Mouse (Mus musculus): ENCODE measurements around the gene B4galt5.

The B4galt5 gene

DNA sequence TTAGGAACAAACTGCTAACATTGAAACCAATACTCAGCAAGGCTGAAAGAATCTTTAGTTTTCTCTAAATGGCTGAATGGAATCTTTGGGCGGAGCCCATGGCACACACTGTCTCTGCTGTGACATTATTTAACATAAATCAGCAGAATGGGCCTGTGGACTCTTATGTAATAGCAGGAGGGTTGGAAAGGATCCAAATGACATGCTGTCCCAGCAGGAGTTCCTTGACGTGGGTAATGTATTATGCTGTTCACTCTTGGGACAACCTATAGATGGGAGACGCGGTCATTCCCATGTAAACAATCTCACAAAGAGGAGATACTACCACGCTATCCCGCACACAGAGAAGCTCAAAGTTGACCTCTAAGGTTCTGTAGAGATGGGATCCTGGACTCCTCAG lies 15.5 kb downstream of the B4galt5 start:
- DNase-seq (ENCODE audit: low read depth, low spot score): no peak

DNA sequence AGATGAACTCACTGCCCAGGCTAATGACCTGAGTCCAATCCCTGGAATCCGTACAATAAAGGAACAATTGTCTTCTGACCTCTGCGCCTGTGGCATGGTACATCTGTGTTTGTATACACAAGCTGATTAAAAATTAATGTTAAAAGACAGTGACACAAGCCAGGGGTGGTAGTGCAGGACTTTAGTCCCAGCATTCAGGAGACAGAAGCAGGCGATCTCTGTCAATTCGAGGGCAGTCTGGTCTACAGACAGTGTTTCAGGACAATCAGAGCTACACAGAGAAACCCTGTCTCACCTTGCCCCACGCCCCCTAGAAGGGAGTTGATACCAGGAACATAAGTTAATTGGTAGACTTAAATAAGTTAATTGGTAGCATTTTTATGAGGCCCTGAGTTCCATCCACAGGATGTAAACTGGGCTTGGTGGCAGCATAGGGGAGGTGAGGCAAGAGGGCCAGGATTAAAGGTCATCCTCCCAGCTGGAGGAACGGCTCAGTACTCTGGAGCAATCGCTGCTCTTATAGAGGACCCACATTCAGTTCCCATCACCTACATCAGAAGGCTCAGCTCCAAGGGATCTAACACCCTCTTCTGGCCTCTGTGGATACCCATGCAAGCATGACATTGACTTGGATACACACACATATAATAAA lies 16.5 kb downstream of the B4galt5 start:
- DNase-seq (ENCODE audit: low read depth, low spot score): no peak

DNA sequence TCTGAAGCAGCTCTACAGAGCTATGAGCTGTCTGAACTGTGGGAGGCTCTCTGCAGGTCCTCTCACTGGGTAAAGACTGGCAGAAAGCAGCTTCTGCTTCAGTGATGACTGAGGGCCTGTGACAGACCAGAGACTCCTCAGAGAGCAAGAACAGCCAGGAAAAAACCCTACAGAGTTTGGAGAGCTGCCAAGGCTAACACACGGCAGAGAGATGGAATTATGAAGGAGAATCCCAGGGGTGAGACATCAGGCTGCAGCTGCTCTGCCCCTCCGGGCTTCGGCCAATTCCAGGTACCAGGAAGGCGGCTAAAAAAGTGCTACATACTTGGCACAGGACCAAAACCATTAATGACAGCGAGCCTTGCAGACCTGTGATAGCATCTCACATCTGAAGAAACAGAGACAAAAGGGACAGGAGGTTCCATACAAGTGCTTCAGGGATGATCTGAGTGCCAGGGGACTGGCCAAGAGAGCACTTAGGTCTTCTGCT lies 17.5 kb downstream of the B4galt5 start:
- no peak for DNase-seq (ENCODE audit: low read depth, low spot score)

DNA sequence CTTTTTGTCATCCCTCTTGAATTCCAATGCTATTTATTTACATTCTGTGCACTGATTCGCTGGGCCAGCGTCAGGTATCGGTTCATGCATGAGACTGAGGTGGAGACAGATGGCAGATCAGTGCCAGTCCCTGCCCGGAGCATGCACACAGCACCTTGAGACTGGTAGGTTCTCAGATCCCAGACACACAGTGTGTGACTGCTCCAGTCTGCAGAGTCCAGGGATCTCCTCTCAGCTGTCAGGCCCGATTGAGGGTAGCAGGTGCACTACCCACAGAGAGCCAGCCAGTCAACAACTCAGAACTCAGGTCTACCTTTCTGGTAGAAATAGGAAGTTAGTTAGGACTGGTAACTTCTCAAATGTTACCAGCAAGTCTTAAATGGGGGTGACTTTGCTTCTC lies 18.4 kb downstream of the B4galt5 start:
- DNase-seq (ENCODE audit: low read depth, low spot score): no peak

GRCm38 (mm10) chr2:167329478-167330262 lies 19.3 kb downstream of the B4galt5 start:
- no peak for DNase-seq (ENCODE audit: low read depth, low spot score)

GRCm38 (mm10) chr2:167328340-167328739 lies 20.6 kb downstream of the B4galt5 start:
- no peak for DNase-seq (ENCODE audit: low read depth, low spot score)

DNA sequence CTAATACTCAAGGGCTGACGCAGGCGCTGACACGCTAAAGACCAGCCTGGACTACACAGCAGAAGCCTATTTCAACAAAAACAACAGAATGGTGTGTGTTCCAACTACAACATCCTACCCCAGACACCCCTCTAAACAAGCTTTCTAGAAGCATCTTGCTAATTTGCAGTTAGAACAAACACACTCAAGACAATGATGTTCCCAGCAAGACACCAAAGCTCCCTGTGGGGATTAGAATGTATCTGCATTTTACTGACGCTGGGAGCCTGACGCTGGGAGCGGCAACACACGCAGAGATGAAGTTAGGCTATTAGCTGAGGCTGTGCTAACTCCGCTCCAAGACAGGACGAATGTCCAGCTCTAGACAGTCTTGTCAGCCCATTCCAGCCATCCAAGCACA lies 22.4 kb downstream of the B4galt5 start:
- DNase-seq (ENCODE audit: low read depth, low spot score): peak; percentile 80

DNA sequence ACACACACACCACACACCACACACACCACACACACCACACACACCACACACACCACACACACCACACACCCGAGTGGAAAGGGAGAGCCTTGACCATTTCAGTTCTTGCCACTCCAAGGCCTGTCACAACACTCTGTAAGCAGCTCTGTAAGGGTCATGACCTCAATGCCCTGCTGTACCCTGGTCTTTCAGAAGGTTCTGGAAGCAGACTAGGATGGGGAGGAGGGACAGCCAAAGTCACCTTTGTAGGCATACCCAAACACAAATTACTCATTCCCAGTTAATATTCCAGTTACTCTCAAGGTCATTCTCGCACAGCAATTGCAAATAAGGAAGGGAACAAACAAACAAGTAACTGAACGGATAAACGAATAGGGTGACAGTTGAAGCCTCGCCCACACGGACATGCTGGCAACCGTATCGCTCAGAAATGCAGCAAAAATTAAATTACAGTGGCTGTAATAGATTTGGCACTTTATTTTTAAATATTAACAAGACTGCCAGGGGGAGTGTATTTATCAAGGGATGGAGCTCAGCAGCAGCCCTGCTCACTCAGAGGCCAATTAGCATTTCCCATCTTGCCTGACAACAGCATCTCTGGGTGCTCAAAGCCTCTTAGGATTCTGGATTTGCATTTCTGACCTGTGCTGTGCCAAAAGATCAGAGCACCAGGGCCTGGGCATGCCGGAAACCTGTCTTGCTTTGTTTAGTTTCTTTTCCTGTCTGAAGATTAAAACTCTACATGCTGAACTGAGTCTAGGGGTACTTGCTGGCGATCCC lies 24.6 kb downstream of the B4galt5 start:
- no peak for DNase-seq (ENCODE audit: low read depth, low spot score)

- DNase-seq (ENCODE audit: low read depth, low spot score): no peak
These were observed 25.9 kb downstream of the B4galt5 start for GRCm38 (mm10) chr2:167323116-167323515.

- no peak for DNase-seq (ENCODE audit: low read depth, low spot score)
These were observed 27.6 kb downstream of the B4galt5 start for GRCm38 (mm10) chr2:167321372-167321771.

DNA sequence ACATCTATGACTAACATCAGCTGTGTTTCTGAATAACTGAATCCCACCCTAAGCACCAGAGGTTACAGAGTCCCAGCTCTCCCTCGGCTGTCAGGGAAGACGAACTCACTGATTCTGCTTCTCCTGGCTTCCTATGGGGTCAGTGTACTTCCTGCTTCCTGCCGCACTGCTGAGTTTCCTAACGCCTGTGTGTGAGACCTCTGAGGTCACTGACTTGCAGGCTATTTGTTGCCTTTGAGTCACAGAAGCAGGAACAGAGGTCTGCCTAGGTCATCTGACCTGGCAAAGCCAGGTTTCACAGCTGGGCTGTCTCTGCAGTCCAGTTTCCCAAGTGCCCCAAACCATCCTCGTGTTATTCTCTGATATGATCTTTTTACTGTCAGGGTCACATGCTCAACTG lies 30.0 kb downstream of the B4galt5 start:
- DNase-seq (ENCODE audit: low read depth, low spot score): no peak

GRCm38 (mm10) chr2:167316724-167317187 lies 32.2 kb downstream of the B4galt5 start:
- DNase-seq (ENCODE audit: low read depth, low spot score): no peak

- DNase-seq (ENCODE audit: low read depth, low spot score): no peak
These were observed 34.5 kb downstream of the B4galt5 start for GRCm38 (mm10) chr2:167314491-167314890.

- DNase-seq (ENCODE audit: low read depth, low spot score): peak; percentile 93
These were observed 35.3 kb downstream of the B4galt5 start for GRCm38 (mm10) chr2:167313501-167314326.

- no peak for DNase-seq (ENCODE audit: low read depth, low spot score)
These were observed 38.9 kb downstream of the B4galt5 start for GRCm38 (mm10) chr2:167310121-167310520.

DNA sequence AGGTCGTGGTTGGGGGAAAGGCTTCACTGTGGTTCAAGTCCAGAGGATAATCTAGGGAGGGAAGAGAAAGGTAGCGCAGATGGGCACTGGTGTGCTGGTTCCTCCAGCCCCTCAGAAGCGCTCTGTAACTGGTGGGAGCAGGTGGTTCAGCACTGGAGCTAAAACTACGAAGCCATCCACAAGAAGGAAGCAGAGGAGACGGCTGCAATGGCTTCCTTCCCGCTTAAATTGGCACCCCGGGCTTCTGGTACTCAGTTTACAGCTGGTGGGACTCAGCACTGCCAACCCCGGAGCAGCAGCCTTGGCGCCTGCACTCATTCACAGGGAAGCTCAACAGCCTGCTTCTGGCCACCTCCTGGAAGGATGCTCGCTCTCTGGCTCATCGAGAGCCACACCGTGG lies 39.7 kb downstream of the B4galt5 start:
- no peak for DNase-seq (ENCODE audit: low read depth, low spot score)

DNA sequence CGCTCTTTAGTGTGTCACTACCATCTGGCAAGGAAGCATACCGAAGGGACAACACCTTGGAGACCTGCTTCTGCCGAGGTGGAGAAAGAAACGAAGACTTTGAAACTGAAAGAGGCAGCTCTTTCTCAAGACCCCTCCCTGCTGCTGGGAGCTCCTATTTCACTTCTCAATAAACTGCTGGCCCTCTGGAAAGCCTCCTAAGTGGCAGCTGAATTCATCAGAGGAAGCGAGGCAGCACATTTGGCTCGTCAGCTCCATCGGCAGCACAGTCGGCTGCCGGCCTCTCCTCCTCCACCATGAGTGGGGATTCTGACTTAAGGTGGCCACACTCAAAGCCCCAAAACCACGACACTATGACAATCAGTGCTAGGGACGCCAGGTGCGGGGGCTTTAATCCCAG lies 41.3 kb downstream of the B4galt5 start:
- no peak for DNase-seq (ENCODE audit: low read depth, low spot score)

- DNase-seq (ENCODE audit: low read depth, low spot score): no peak
These were observed 42.1 kb downstream of the B4galt5 start for GRCm38 (mm10) chr2:167306626-167307541.

DNA sequence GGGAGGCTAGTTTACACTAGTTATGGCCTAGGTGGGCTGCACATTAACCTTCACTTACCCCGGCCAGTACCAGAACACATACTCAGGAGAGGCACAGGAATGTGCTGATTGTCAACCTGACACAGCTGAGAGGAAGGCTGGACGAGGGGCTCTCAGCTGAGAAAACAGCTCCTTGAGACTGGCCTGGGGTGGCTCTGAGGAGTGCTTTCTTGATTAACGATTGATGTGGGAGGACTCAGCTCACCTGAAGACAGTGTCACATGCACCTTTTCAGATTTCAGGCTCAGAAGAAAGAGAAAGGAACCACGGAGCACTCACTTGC lies 42.7 kb downstream of the B4galt5 start:
- no peak for DNase-seq (ENCODE audit: low read depth, low spot score)

Measured in ZHBTc4 (cell line).